Mouse (Mus musculus): ENCODE results near the gene Ttyh2. TPM values are rescaled to one million over a fixed set of nuclear protein-coding genes. Genes with fewer than 3 reads are reported as not detected.
"Not testable (repeated sequence)": the region's sequence is repeated elsewhere in the genome, so short reads cannot be mapped to it uniquely, and the experiment has no call there.

Gene Ttyh2
- polyA plus RNA-seq, 1 experiment from 2014 or later, result 25.1 TPM

- no peak overlapping the region for H3K9ac ChIP-seq (replicated peaks; ENCODE audit: low read depth, low read length)
- H3K27me3 ChIP-seq (replicated peaks; ENCODE audit: control insufficient read depth, insufficient read depth, low read length), result peaks cover 4% of the 10 kb centered on the region; the same call in 1 of the 2 replicates
- H3K36me3 ChIP-seq (ENCODE audit: control insufficient read depth, insufficient read depth), result peaks cover 12% of the 10 kb centered on the region
- no peak for ATAC-seq
- WGBS, result 70% methylated on average over 15 of the region's 18 CpGs
- H3K4me3 ChIP-seq (replicated peaks; ENCODE audit: low read length), result no peak overlapping the region
- no peaks in the 10 kb centered on the region for H3K9me3 ChIP-seq (ENCODE audit: control insufficient read depth, low read length)
- peaks cover 20% of the 10 kb centered on the region for H3K4me1 ChIP-seq (replicated peaks; ENCODE audit: control insufficient read depth, insufficient read depth, low read length)
- no peak overlapping the region for H3K4me2 ChIP-seq (ENCODE audit: low read length)
- H3K27ac ChIP-seq (ENCODE audit: low read length), result no peak overlapping the region
Observed at GRCm38 (mm10) chr11:114667236-114667931, 7.8 kb upstream of the Ttyh2 start.

GRCm38 (mm10) chr11:114667932-114668285 is 7.3 kb upstream of the Ttyh2 start:
- WGBS, result 30% methylated on average over 11 of the region's 11 CpGs
- H3K9ac ChIP-seq (replicated peaks; ENCODE audit: low read depth, low read length); H3K4me2 ChIP-seq (ENCODE audit: low read length); H3K4me3 ChIP-seq (replicated peaks; ENCODE audit: low read length); H3K27me3 ChIP-seq (replicated peaks; ENCODE audit: control insufficient read depth, insufficient read depth, low read length); ATAC-seq; H3K9me3 ChIP-seq (ENCODE audit: control insufficient read depth, low read length); H3K27ac ChIP-seq (ENCODE audit: low read length): not testable (repeated sequence)
- peaks cover 22% of the 10 kb centered on the region for H3K4me1 ChIP-seq (replicated peaks; ENCODE audit: control insufficient read depth, insufficient read depth, low read length)
- peaks cover 14% of the 10 kb centered on the region for H3K36me3 ChIP-seq (ENCODE audit: control insufficient read depth, insufficient read depth)

GRCm38 (mm10) chr11:114668301-114668710 is 6.9 kb upstream of the Ttyh2 start, which contains the start of gene Rpl38:
Gene Rpl38, plus strand, starts transcription at chr11:114668524.
- Histone ChIP-seq H3K27ac (ENCODE audit: low read length) (peak within 1 kb of the TSS; percentile 89), H3K9ac (replicated peaks; ENCODE audit: low read depth, low read length) (peak within 1 kb of the TSS; percentile 92), H3K27me3 (replicated peaks; ENCODE audit: control insufficient read depth, insufficient read depth, low read length) (peaks cover 4% of the 10 kb centered on the region; the same call in 1 of the 2 replicates), H3K4me2 (ENCODE audit: low read length) (peak within 1 kb of the TSS; percentile 94), H3K4me3 (replicated peaks; ENCODE audit: low read length) (peak within 1 kb of the TSS; percentile 91), H3K9me3 (ENCODE audit: control insufficient read depth, low read length) (no peaks in the 10 kb centered on the region), H3K4me1 (replicated peaks; ENCODE audit: control insufficient read depth, insufficient read depth, low read length) (peaks cover 22% of the 10 kb centered on the region), H3K36me3 (ENCODE audit: control insufficient read depth, insufficient read depth) (peaks cover 17% of the 10 kb centered on the region)
- ATAC-seq, result peak; percentile 90
- WGBS, result under 1% methylated on average over 21 of the region's 21 CpGs

- H3K4me2 ChIP-seq (ENCODE audit: low read length), result peak overlapping the region; percentile 94
- H3K27ac ChIP-seq (ENCODE audit: low read length), result peak overlapping the region; percentile 89
- H3K4me1 ChIP-seq (replicated peaks; ENCODE audit: control insufficient read depth, insufficient read depth, low read length), result peaks cover 22% of the 10 kb centered on the region
- ATAC-seq, result peak; percentile 77
- H3K36me3 ChIP-seq (ENCODE audit: control insufficient read depth, insufficient read depth), result peaks cover 22% of the 10 kb centered on the region
- H3K9me3 ChIP-seq (ENCODE audit: control insufficient read depth, low read length), result no peaks in the 10 kb centered on the region
- under 1% methylated on average over 60 of the region's 60 CpGs for WGBS
- peak overlapping the region; percentile 91 for H3K4me3 ChIP-seq (replicated peaks; ENCODE audit: low read length)
- peaks cover 4% of the 10 kb centered on the region; the same call in 1 of the 2 replicates for H3K27me3 ChIP-seq (replicated peaks; ENCODE audit: control insufficient read depth, insufficient read depth, low read length)
- H3K9ac ChIP-seq (replicated peaks; ENCODE audit: low read depth, low read length), result peak overlapping the region; percentile 92
Observed at GRCm38 (mm10) chr11:114668741-114669623, 6.2 kb upstream of the Ttyh2 start.

- 26% methylated on average over 12 of the region's 12 CpGs for WGBS
- peak overlapping the region; percentile 91 for H3K4me3 ChIP-seq (replicated peaks; ENCODE audit: low read length)
Observed at GRCm38 (mm10) chr11:114669651-114670168, 5.5 kb upstream of the Ttyh2 start.

GRCm38 (mm10) chr11:114671147-114671546 is 4.1 kb upstream of the Ttyh2 start:
- Histone ChIP-seq H3K4me1 (replicated peaks; ENCODE audit: control insufficient read depth, insufficient read depth, low read length) (peaks cover 31% of the 10 kb centered on the region), H3K27me3 (replicated peaks; ENCODE audit: control insufficient read depth, insufficient read depth, low read length) (no peaks in the 10 kb centered on the region), H3K36me3 (ENCODE audit: control insufficient read depth, insufficient read depth) (peaks cover 22% of the 10 kb centered on the region), H3K27ac (ENCODE audit: low read length) (no peak overlapping the region), H3K4me2 (ENCODE audit: low read length) (no peak overlapping the region), H3K9me3 (ENCODE audit: control insufficient read depth, low read length) (no peaks in the 10 kb centered on the region), H3K9ac (replicated peaks; ENCODE audit: low read depth, low read length) (no peak overlapping the region), H3K4me3 (replicated peaks; ENCODE audit: low read length) (no peak overlapping the region)
- WGBS, result 95% methylated on average over 5 of the region's 5 CpGs
- no peak for ATAC-seq

More at GRCm38 (mm10) chr11:114669651-114670168, 5.5 kb upstream of the Ttyh2 start:
- no peaks in the 10 kb centered on the region for H3K9me3 ChIP-seq (ENCODE audit: control insufficient read depth, low read length)
- H3K27ac ChIP-seq (ENCODE audit: low read length), result peak overlapping the region; percentile 89
- H3K27me3 ChIP-seq (replicated peaks; ENCODE audit: control insufficient read depth, insufficient read depth, low read length), result no peaks in the 10 kb centered on the region
- peaks cover 22% of the 10 kb centered on the region for H3K4me1 ChIP-seq (replicated peaks; ENCODE audit: control insufficient read depth, insufficient read depth, low read length)
- H3K9ac ChIP-seq (replicated peaks; ENCODE audit: low read depth, low read length), result peak overlapping the region; percentile 92
- ATAC-seq, result no peak
- peaks cover 22% of the 10 kb centered on the region for H3K36me3 ChIP-seq (ENCODE audit: control insufficient read depth, insufficient read depth)
- H3K4me2 ChIP-seq (ENCODE audit: low read length), result peak overlapping the region; percentile 94

GRCm38 (mm10) chr11:114672794-114673718 is 2.2 kb upstream of the Ttyh2 start:
- no peak overlapping the region for H3K4me2 ChIP-seq (ENCODE audit: low read length)
- ATAC-seq, result no peak
- no peaks in the 10 kb centered on the region for H3K9me3 ChIP-seq (ENCODE audit: control insufficient read depth, low read length)
- H3K36me3 ChIP-seq (ENCODE audit: control insufficient read depth, insufficient read depth), result peaks cover 22% of the 10 kb centered on the region
- H3K4me3 ChIP-seq (replicated peaks; ENCODE audit: low read length), result no peak overlapping the region
- H3K4me1 ChIP-seq (replicated peaks; ENCODE audit: control insufficient read depth, insufficient read depth, low read length), result peaks cover 43% of the 10 kb centered on the region
- H3K27me3 ChIP-seq (replicated peaks; ENCODE audit: control insufficient read depth, insufficient read depth, low read length), result no peaks in the 10 kb centered on the region
- WGBS, result 56% methylated on average over 9 of the region's 9 CpGs
- H3K27ac ChIP-seq (ENCODE audit: low read length), result no peak overlapping the region
- H3K9ac ChIP-seq (replicated peaks; ENCODE audit: low read depth, low read length), result no peak overlapping the region

GRCm38 (mm10) chr11:114673719-114674050 is 1.5 kb upstream of the Ttyh2 start:
- Histone ChIP-seq H3K27me3 (replicated peaks; ENCODE audit: control insufficient read depth, insufficient read depth, low read length) (no peaks in the 10 kb centered on the region), H3K4me2 (ENCODE audit: low read length) (no peak overlapping the region), H3K9me3 (ENCODE audit: control insufficient read depth, low read length) (no peaks in the 10 kb centered on the region), H3K4me3 (replicated peaks; ENCODE audit: low read length) (no peak overlapping the region), H3K9ac (replicated peaks; ENCODE audit: low read depth, low read length) (no peak overlapping the region), H3K36me3 (ENCODE audit: control insufficient read depth, insufficient read depth) (peaks cover 22% of the 10 kb centered on the region), H3K27ac (ENCODE audit: low read length) (no peak overlapping the region), H3K4me1 (replicated peaks; ENCODE audit: control insufficient read depth, insufficient read depth, low read length) (peaks cover 43% of the 10 kb centered on the region)
- no peak for ATAC-seq
- WGBS, result 81% methylated on average over 2 of the region's 2 CpGs

All from forebrain, embryonic 16.5 days (tissue).